Mouse (Mus musculus) CH12.LX (cell line): ENCODE data around the gene Gm4869. TPM values are rescaled to one million over a fixed set of nuclear protein-coding genes. Genes with fewer than 3 reads are reported as not detected.

ENCODE experiments used
- DNase-seq: peaks from one replicate; pipeline ENCODE4 v3.0.0-alpha.2; 2013; ENCODE audit errors: extremely low read depth
- H3K27ac ChIP-seq: 2 replicates; pipeline ENCODE4 v1.5.1; 2012; ENCODE audit warnings: low read depth, mild to moderate bottlenecking, control low read depth, moderate library complexity; ENCODE audit not compliant: insufficient read depth
- H3K27me3 ChIP-seq: replicated peaks from 2 replicates; pipeline ENCODE3; 2012; ENCODE audit warnings: inconsistent platforms
- H3K36me3 ChIP-seq, 2 experiments: replicated peaks in 1 of 2; 2 replicates each; pipeline versions ENCODE3 to v1.6.1; 2012; ENCODE audit warnings: inconsistent platforms in 1 of 2, low read length in 1 of 2, mild to moderate bottlenecking in 1 of 2, mixed read lengths in 1 of 2, moderate library complexity in 1 of 2; ENCODE audit not compliant: control insufficient read depth in 1 of 2, insufficient read depth in 1 of 2
- H3K4me1 ChIP-seq, 2 experiments: 2 replicates each; pipeline ENCODE4 v1.6.1; 2012; ENCODE audit warnings: inconsistent platforms in 1 of 2, moderate library complexity in 1 of 2; ENCODE audit not compliant: insufficient read depth in 2 of 2, control insufficient read depth in 1 of 2
- H3K4me2 ChIP-seq: 2 replicates; pipeline ENCODE4 v1.6.1; 2012; ENCODE audit warnings: low read depth, mild to moderate bottlenecking, control low read depth; ENCODE audit not compliant: poor library complexity, insufficient read depth, severe bottlenecking
- H3K4me3 ChIP-seq, 3 experiments: fragments of 150-350 bp in 1 of 3; sonication (generic) in 1 of 3; replicated peaks in 1 of 3; 2 replicates each; pipeline versions ENCODE3 to v1.5.1; 2011 to 2012; ENCODE audit warnings: low read depth in 2 of 3, low read length in 2 of 3, mild to moderate bottlenecking in 2 of 3, moderate library complexity in 2 of 3, control low read depth in 1 of 3, improper control_type of control experiment in 1 of 3, inconsistent platforms in 1 of 3, mixed read lengths in 1 of 3; ENCODE audit not compliant: poor library complexity in 1 of 3
- H3K79me2 ChIP-seq: replicated peaks from 2 replicates; pipeline ENCODE4 v1.6.1; 2012; ENCODE audit warnings: mild to moderate bottlenecking, moderate library complexity; ENCODE audit not compliant: control insufficient read depth, poor library complexity, insufficient read depth, severe bottlenecking; ENCODE audit errors: extremely low read depth
- H3K9ac ChIP-seq: 2 replicates; pipeline ENCODE4 v1.6.1; 2012; ENCODE audit warnings: low read depth, mild to moderate bottlenecking, control low read depth, moderate library complexity; ENCODE audit not compliant: insufficient read depth
- H3K9me3 ChIP-seq: replicated peaks from 2 replicates; pipeline ENCODE3; 2012; ENCODE audit warnings: low read length, inconsistent platforms, mixed read lengths
- BHLHE40 ChIP-seq: IDR thresholded peaks from 2 replicates; pipeline ENCODE4 v1.6.1; 2011; ENCODE audit warnings: mild to moderate bottlenecking, low read depth, low read length, improper control_type of control experiment
- CHD1 ChIP-seq: IDR thresholded peaks from 2 replicates; pipeline ENCODE4 v1.6.1; 2012; ENCODE audit warnings: low read depth, low read length, improper control_type of control experiment, inconsistent platforms
- CHD2 ChIP-seq: IDR thresholded peaks from 2 replicates; pipeline ENCODE4 v1.6.1; 2011; ENCODE audit warnings: low read length, improper control_type of control experiment
- ELF1 ChIP-seq: IDR thresholded peaks from 2 replicates; pipeline ENCODE4 v1.6.1; 2014; ENCODE audit warnings: low read depth, mild to moderate bottlenecking, inconsistent platforms, low read length, improper control_type of control experiment
- GABPA ChIP-seq: IDR thresholded peaks from 2 replicates; pipeline ENCODE4 v1.6.1; 2012; ENCODE audit warnings: low read depth, low read length, improper control_type of control experiment, inconsistent platforms; ENCODE audit not compliant: insufficient replicate concordance
- HCFC1 ChIP-seq: IDR thresholded peaks from 2 replicates; pipeline ENCODE4 v1.6.1; 2012; ENCODE audit warnings: low read depth, mild to moderate bottlenecking, inconsistent platforms, low read length, improper control_type of control experiment
- IRF4 ChIP-seq: IDR thresholded peaks from 2 replicates; pipeline ENCODE4 v1.6.1; 2014; ENCODE audit warnings: low read depth, mild to moderate bottlenecking, inconsistent platforms, low read length, improper control_type of control experiment
- MAFK ChIP-seq: IDR thresholded peaks from 2 replicates; pipeline ENCODE4 v1.6.1; 2011; ENCODE audit warnings: low read length, improper control_type of control experiment; ENCODE audit not compliant: insufficient replicate concordance
- MAX ChIP-seq: IDR thresholded peaks from 2 replicates; pipeline ENCODE4 v1.6.1; 2011; ENCODE audit warnings: low read length, improper control_type of control experiment
- MXI1 ChIP-seq: IDR thresholded peaks from 2 replicates; pipeline ENCODE4 v1.6.1; 2011; ENCODE audit warnings: mild to moderate bottlenecking, low read depth, low read length, improper control_type of control experiment
- MYC ChIP-seq: IDR thresholded peaks from 2 replicates; pipeline ENCODE4 v1.6.1; 2011; ENCODE audit warnings: low read depth, mild to moderate bottlenecking, improper control_type of control experiment, low read length
- NRF1 ChIP-seq: IDR thresholded peaks from 2 replicates; pipeline ENCODE4 v1.6.1; 2014; ENCODE audit warnings: low read depth, mild to moderate bottlenecking, inconsistent platforms, low read length, improper control_type of control experiment, moderate library complexity
- POLR2A ChIP-seq: IDR thresholded peaks from 2 replicates; pipeline ENCODE4 v1.6.1; 2011; ENCODE audit warnings: low read depth, mild to moderate bottlenecking, improper control_type of control experiment, low read length
- SMC3 ChIP-seq: IDR thresholded peaks from 2 replicates; pipeline ENCODE4 v1.6.1; 2011; ENCODE audit warnings: low read depth, low read length, improper control_type of control experiment
- TBP ChIP-seq: conservative IDR thresholded peaks from 2 replicates; pipeline ENCODE4 v1.6.1; 2011; ENCODE audit warnings: low read depth, low read length, improper control_type of control experiment
- TCF12 ChIP-seq: IDR thresholded peaks from 2 replicates; pipeline ENCODE4 v1.6.1; 2014; ENCODE audit warnings: low read depth, mild to moderate bottlenecking, inconsistent platforms, low read length, improper control_type of control experiment
- USF1 ChIP-seq: IDR thresholded peaks from 2 replicates; pipeline ENCODE4 v1.6.1; 2014; ENCODE audit warnings: low read depth, mild to moderate bottlenecking, inconsistent platforms, low read length, improper control_type of control experiment
- ZNF384 ChIP-seq: IDR thresholded peaks from 2 replicates; pipeline ENCODE4 v1.6.1; 2012; ENCODE audit warnings: low read depth, low read length, improper control_type of control experiment, inconsistent platforms
- dilution Hi-C: fragments of 300-500 bp; cut with MboI; formaldehyde crosslinking; loops from 2 replicates; pipeline ENCODE4 v1.14.3; 2020; ENCODE audit warnings: low sequenced_read_pairs; ENCODE audit not compliant: extremely low pct_unique_long_range_greater_than_20kb, extremely low pct_ligation_motif_present
- in situ Hi-C: fragments of 300-500 bp; cut with MboI; formaldehyde crosslinking; loops from 3 replicates; pipeline ENCODE4 v1.14.3; 2019; ENCODE audit warnings: low sequenced_read_pairs, low pct_ligation_motif_present, low pct_unique_long_range_greater_than_20kb, mixed read lengths
- polyA plus RNA-seq: library from polyadenylated mRNA; unstranded; fragments of >175 nt; gene quantifications from 2 replicates; pipeline ENCODE4 v1.2.1, GENCODE M21; 2012; ENCODE audit warnings: low read depth; ENCODE audit not compliant: insufficient read length
- total RNA-seq, 2 experiments: library from RNA; depleted of rRNA; stranded (reverse); fragments of 300-350 nt in 1 of 2; fragments of >200 nt in 1 of 2; gene quantifications; 2 replicates each; pipeline ENCODE4 v1.2.3; 2012 to 2014

Gm4869 gene
- total and polyA plus RNA-seq, 3 experiments, result not detected

DNA sequence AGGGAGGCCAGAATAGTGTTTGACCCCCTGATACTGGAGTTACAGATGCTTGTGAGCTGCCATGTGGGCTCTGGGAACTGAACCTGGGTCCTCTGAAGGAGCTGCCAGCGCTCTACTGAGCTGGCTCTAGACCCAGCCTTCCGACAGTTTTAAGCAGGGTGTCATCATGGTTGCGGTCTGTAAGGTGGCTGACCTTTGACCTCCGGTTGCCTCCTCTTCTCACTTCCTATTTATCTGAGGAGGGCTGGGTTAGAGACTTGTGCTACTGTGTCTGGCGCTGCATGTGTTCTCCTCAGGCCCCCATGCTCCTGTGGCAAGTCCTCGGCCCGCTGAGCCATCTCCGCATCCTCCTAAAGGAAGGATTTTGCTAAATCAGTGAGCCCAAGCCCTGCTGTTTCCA lies 68.5 kb downstream of the Gm4869 start:
- TF ChIP-seq MYC, result peak; percentile 52; the same call in 1 of the 2 replicates
- no peak for TF ChIP-seq MAFK
- peak; percentile 58; the same call in 1 of the 2 replicates for TF ChIP-seq MXI1
- TF ChIP-seq HCFC1, result peak; percentile 34; the same call in 1 of the 2 replicates
- TF ChIP-seq TBP, result no peak
- TF ChIP-seq MAX, result peak; percentile 55
- peak; percentile 80 for TF ChIP-seq IRF4
- TF ChIP-seq POLR2A, result 0 out of 2 replicates have a peak, but pooled peaks have one; percentile 22
- peak; percentile 22; the same call in 1 of the 2 replicates for TF ChIP-seq TCF12
- no peak for TF ChIP-seq CHD1
- TF ChIP-seq GABPA, result no peak
- 0 out of 2 replicates have a peak, but pooled peaks have one; percentile 5 for TF ChIP-seq BHLHE40
- no peak for TF ChIP-seq USF1
- TF ChIP-seq ELF1, result peak; percentile 71
- TF ChIP-seq CHD2, result peak; percentile 59; the same call in 1 of the 2 replicates
- Histone ChIP-seq H3K4me2 (no peak overlapping the region), H3K27ac (peak overlapping the region; percentile 82), H3K9ac (no peak overlapping the region), H3K36me3 (peaks cover 5 to 36% of the 10 kb centered on the region in 2 experiments), H3K4me3 (no peak overlapping the region), H3K79me2 (peaks cover 9% of the 10 kb centered on the region), H3K4me1 (peaks cover 32 to 90% of the 10 kb centered on the region in 2 experiments), H3K27me3 (no peaks in the 10 kb centered on the region), H3K9me3 (no peaks in the 10 kb centered on the region)
- DNase-seq, result peak; percentile 93
- dilution Hi-C loops, result no loop called here
- in situ Hi-C loops, result no loop called here

- peaks cover 32 to 86% of the 10 kb centered on the region in 2 experiments for H3K4me1 ChIP-seq
- H3K4me3 ChIP-seq, result no peak overlapping the region
- H3K36me3 ChIP-seq, result peaks cover 5 to 39% of the 10 kb centered on the region in 2 experiments
- no peak overlapping the region for H3K9ac ChIP-seq
- H3K79me2 ChIP-seq, result peaks cover 11% of the 10 kb centered on the region
- DNase-seq, result peak; percentile 73
- H3K27me3 ChIP-seq, result no peaks in the 10 kb centered on the region
- dilution Hi-C loops, result no loop called here
- TF ChIP-seq HCFC1 (no peak), ZNF384 (peak; percentile 30; the same call in 1 of the 2 replicates), BHLHE40 (peak; percentile 57), NRF1 (no peak), SMC3 (no peak)
- H3K4me2 ChIP-seq, result no peak overlapping the region; the same call in 1 of the 2 replicates
- in situ Hi-C loops, result no loop called here
- H3K27ac ChIP-seq, result peak overlapping the region; percentile 88
- no peaks in the 10 kb centered on the region for H3K9me3 ChIP-seq
These were observed 69.5 kb downstream of the Gm4869 start for GRCm38 (mm10) chr5:140514799-140515486.
